Mouse (Mus musculus) lung, postnatal 0 days (tissue): ENCODE measurements around the gene Srcin1. TPM values are rescaled to one million over a fixed set of nuclear protein-coding genes. Genes with fewer than 3 reads are reported as not detected.

Experiments used
- ATAC-seq: fragments of 200-750 bp; cut with Nextera tagmentation; 2 replicates; pipeline ENCODE4 v1.8.0; 2017; ENCODE audit warnings: moderate library complexity
- DNase-seq: peaks from one replicate; pipeline ENCODE4 v3.0.0-alpha.2; 2016; ENCODE audit warnings: low spot score
- H3K27ac ChIP-seq: fragments of 300-500 bp; sonication (generic); 2 replicates; pipeline ENCODE4 v1.5.1; 2014; ENCODE audit warnings: antibody characterized with exemption, mild to moderate bottlenecking, low read length, mixed read lengths
- H3K27me3 ChIP-seq: fragments of 300-500 bp; sonication (generic); replicated peaks from 2 replicates; pipeline ENCODE4 v1.6.1; 2014; ENCODE audit warnings: low read length, mixed read lengths; ENCODE audit not compliant: insufficient read depth
- H3K36me3 ChIP-seq: fragments of 300-500 bp; sonication (generic); 2 replicates; pipeline ENCODE4 v1.6.1; 2014; ENCODE audit warnings: low read length, mixed read lengths; ENCODE audit not compliant: insufficient read depth
- H3K4me1 ChIP-seq: fragments of 300-500 bp; sonication (generic); 2 replicates; pipeline ENCODE4 v1.6.1; 2014; ENCODE audit warnings: antibody characterized with exemption, low read depth, low read length, mixed read lengths; ENCODE audit not compliant: insufficient read depth
- H3K4me2 ChIP-seq: fragments of 300-500 bp; sonication (generic); replicated peaks from 2 replicates; pipeline ENCODE4 v1.6.1; 2014; ENCODE audit warnings: low read depth, mild to moderate bottlenecking, low read length, moderate library complexity, mixed read lengths
- H3K4me3 ChIP-seq: fragments of 300-500 bp; sonication (generic); 2 replicates; pipeline ENCODE4 v1.5.1; 2014; ENCODE audit warnings: low read depth, low read length
- H3K9ac ChIP-seq: fragments of 300-500 bp; sonication (generic); replicated peaks from 2 replicates; pipeline ENCODE4 v1.6.1; 2014; ENCODE audit warnings: low read depth, mild to moderate bottlenecking
- H3K9me3 ChIP-seq: fragments of 300-500 bp; sonication (generic); 2 replicates; pipeline ENCODE4 v1.6.1; 2016; ENCODE audit warnings: low read length, mixed read lengths
- CTCF ChIP-seq: IDR thresholded peaks from 2 replicates; pipeline ENCODE4 v1.5.1; 2016; ENCODE audit warnings: antibody characterized with exemption, mild to moderate bottlenecking
- EP300 ChIP-seq: IDR thresholded peaks from 2 replicates; pipeline ENCODE4 v1.6.1; 2016; ENCODE audit warnings: antibody characterized with exemption, mild to moderate bottlenecking, control low read depth
- WGBS: fragments of 180-500 bp; shearing (Covaris S2); extraction: QIAGEN DNeasy Blood & Tissue Kit; methylation state at CpG from one replicate; pipeline ENCODE4 v1.1.7; 2014; 5-methylcytosine and 5-hydroxymethylcytosine counted together
- polyA plus RNA-seq: library from polyadenylated mRNA; unstranded; fragments of >200 nt; fragmentation: Nextera tagmentation; extraction: Ambion mirVana; gene quantifications from 2 replicates; pipeline ENCODE4 v1.2.1, GENCODE M21; 2015

Srcin1 gene
- polyA plus RNA-seq, 1 experiment from 2014 or later, result 0.36 TPM

DNA sequence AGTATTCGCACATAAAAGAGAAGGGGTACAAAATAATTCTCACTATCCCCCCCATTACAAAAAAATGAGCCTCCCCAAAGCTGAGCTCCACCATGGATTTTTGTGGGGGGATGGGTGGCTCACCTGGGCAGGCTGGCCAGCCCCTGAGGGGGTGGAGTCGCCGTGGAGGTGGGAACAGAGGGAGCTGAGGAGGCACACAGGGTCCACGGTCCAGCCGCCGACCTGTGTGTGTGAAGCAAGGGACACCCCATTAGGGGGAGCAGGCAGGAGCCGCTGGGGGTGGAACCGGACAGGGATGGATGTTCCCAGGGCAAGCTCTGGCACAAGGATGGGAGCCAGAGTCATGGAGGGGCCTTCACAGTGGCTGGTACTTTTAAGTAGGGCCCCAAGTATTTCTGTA, 27.2 kb downstream of the Srcin1 start:
- H3K4me1 ChIP-seq, result no peaks in the 10 kb centered on the region; the same call in 1 of the 2 replicates
- no peaks in the 10 kb centered on the region for H3K36me3 ChIP-seq
- H3K9me3 ChIP-seq, result no peaks in the 10 kb centered on the region
- H3K4me2 ChIP-seq, result no peak overlapping the region
- TF ChIP-seq CTCF (no peak), EP300 (no peak)
- H3K4me3 ChIP-seq, result no peak overlapping the region
- DNase-seq (no peak), ATAC-seq (no peak)
- WGBS, result 60% methylated on average over 8 of the region's 8 CpGs
- H3K9ac ChIP-seq, result no peak overlapping the region
- H3K27me3 ChIP-seq, result peaks cover 61% of the 10 kb centered on the region
- H3K27ac ChIP-seq, result no peak overlapping the region

DNA sequence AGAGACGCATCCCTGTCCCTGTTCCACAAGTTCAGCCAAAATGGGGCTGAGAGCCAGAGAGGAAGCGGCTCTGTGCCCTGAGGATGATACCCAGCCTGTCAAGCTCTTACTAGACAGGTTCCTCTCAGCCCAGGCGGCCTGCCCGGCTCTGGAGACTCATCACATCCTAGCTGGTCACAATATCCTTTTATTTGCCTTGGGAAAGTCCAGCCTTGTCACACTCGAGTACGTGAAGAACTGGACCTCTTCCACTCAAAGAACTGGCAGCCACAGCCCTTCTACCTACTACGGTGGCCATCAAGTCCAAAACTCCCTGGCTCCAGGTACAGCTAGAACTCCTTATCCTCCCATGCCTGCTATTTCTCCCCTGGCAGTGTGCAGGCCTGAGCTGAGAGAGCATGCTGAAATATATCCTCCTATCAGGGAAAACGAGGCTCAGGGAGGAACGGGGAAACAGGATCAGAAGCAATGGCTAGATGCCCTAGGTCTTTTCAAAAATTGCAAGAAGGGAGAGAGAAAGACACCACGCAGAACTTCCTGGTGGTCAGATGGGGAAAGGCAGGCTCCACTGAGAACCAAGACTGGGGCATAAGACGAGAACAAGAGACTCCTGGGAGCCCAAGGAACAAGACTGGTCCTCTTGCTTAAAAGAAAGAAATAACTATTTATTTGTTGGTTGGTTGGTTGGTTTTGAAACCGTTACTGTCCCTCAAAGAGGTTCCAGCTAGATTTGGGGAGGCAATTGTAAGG, 27.9 kb downstream of the Srcin1 start:
- no peaks in the 10 kb centered on the region for H3K36me3 ChIP-seq
- ATAC-seq (no peak), DNase-seq (no peak)
- no peak overlapping the region for H3K4me3 ChIP-seq
- H3K9me3 ChIP-seq, result no peaks in the 10 kb centered on the region
- TF ChIP-seq EP300 (no peak), CTCF (no peak; the same call in 1 of the 2 replicates)
- no peak overlapping the region for H3K4me2 ChIP-seq
- WGBS, result 64% methylated on average over 12 of the region's 12 CpGs
- peaks cover 61% of the 10 kb centered on the region for H3K27me3 ChIP-seq
- H3K9ac ChIP-seq, result no peak overlapping the region
- no peak overlapping the region for H3K27ac ChIP-seq
- H3K4me1 ChIP-seq, result no peaks in the 10 kb centered on the region; the same call in 1 of the 2 replicates

DNA sequence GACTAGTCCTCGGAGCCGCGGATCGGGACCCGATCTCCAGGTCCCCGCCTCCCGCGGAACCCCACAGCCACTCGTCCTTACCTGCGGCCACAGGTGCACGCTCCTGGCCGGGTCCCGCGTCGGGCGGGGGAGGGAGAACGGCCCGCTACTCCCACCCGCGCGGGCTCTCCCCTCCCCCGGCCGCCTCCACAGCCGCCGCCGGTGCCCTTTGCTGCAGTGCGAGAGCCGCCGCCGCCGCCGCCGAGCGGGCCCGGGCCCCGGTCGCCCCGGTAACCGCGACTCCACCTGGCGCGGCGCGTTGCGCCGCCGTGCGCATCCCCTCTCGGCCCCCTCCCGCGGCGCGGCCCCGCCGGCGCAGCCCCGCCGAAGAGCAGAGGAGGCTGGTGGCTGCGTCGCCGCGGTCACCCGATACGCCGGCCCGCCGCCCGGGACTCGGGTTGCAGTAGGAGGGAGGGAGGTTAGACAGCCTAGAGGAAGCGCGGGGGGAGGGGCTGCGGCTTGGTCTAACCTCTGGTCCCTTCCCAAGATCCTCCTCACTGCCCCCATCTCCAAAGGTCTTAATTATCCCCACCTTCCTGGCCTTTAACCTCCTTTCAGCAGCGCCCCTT, 29.1 kb downstream of the Srcin1 start:
- 2% methylated on average over 13 of the region's 73 CpGs for WGBS
- H3K36me3 ChIP-seq, result no peaks in the 10 kb centered on the region
- H3K9me3 ChIP-seq, result no peaks in the 10 kb centered on the region
- H3K27me3 ChIP-seq, result peaks cover 55% of the 10 kb centered on the region
- H3K4me3 ChIP-seq, result peak overlapping the region; percentile 49
- peak overlapping the region; percentile 88 for H3K4me2 ChIP-seq
- no peak overlapping the region for H3K27ac ChIP-seq
- DNase-seq, result peak; percentile 23
- TF ChIP-seq CTCF (no peak), EP300 (no peak)
- peak; percentile 67 for ATAC-seq
- H3K4me1 ChIP-seq, result no peaks in the 10 kb centered on the region; the same call in 1 of the 2 replicates
- no peak overlapping the region for H3K9ac ChIP-seq

DNA sequence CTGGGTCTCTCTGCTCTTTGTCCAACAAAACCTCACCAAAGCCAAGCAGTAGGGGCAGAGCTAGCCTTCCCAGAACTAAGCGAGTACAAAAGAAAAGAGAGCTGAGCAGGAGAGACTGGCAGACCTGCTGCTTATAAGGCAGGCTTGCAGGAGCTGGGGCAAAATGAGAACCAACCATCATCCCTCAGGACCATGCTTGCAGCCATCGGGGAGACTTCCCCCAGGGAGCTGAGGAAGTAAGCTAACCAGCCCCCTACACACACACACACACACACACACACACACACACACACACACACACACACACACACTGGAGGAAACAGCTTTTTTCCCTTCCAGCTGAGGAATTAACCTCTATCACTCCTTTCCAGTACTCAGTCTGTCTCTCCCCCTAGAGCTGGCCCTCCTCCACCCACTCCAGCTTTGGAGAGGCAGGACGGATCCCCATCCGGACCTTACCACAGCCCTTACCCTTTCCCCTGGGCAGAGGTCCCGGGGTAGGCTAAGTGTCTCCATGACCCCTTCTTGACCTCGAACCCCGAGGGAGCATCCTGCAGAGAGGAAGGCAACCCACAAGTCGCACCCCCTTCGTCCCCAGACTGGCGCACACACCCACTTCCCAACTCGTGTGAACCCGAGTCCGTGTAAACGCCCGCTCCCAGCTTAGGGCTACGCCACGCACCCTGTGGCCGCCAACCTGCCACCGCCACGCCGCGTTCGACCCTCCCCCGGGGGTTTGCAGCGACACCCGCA, 30.0 kb downstream of the Srcin1 start:
- peak overlapping the region; percentile 49 for H3K4me3 ChIP-seq
- no peaks in the 10 kb centered on the region; the same call in 1 of the 2 replicates for H3K4me1 ChIP-seq
- H3K9ac ChIP-seq, result no peak overlapping the region
- no peak for ATAC-seq
- no peak overlapping the region for H3K27ac ChIP-seq
- no peaks in the 10 kb centered on the region for H3K36me3 ChIP-seq
- TF ChIP-seq EP300 (no peak), CTCF (no peak)
- H3K9me3 ChIP-seq, result no peaks in the 10 kb centered on the region
- H3K27me3 ChIP-seq, result peaks cover 47% of the 10 kb centered on the region
- 3% methylated on average over 25 of the region's 26 CpGs for WGBS
- peak overlapping the region; percentile 88 for H3K4me2 ChIP-seq
- no peak for DNase-seq

DNA sequence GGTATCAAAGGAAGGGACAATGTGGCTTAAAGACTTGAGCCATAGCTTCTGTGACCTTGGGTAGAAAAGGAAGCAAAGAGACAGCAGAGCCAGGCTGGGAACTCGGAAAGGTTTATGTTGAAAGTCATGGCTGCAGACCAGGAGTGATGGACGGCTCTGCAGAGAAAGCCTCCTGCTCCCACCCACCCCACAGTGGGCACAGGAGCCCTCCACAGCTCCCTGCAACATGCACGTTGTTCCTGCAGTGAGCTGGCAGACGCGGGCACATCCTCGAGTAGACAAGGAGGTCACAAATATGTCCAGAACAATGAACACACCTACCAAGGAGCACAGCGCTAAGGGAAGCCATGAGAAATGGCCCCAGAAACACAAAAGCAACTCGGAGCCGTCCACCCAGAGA, 32.1 kb downstream of the Srcin1 start:
- 82% methylated on average over 9 of the region's 9 CpGs for WGBS
- Histone ChIP-seq H3K36me3 (no peaks in the 10 kb centered on the region), H3K27ac (no peak overlapping the region), H3K9me3 (no peaks in the 10 kb centered on the region), H3K27me3 (peaks cover 43% of the 10 kb centered on the region; the same call in 1 of the 2 replicates), H3K4me1 (peaks cover 4% of the 10 kb centered on the region; the same call in 1 of the 2 replicates), H3K4me2 (no peak overlapping the region), H3K4me3 (no peak overlapping the region), H3K9ac (no peak overlapping the region)
- no peak for ATAC-seq
- no peak for DNase-seq
- TF ChIP-seq EP300 (no peak), CTCF (no peak)

DNA sequence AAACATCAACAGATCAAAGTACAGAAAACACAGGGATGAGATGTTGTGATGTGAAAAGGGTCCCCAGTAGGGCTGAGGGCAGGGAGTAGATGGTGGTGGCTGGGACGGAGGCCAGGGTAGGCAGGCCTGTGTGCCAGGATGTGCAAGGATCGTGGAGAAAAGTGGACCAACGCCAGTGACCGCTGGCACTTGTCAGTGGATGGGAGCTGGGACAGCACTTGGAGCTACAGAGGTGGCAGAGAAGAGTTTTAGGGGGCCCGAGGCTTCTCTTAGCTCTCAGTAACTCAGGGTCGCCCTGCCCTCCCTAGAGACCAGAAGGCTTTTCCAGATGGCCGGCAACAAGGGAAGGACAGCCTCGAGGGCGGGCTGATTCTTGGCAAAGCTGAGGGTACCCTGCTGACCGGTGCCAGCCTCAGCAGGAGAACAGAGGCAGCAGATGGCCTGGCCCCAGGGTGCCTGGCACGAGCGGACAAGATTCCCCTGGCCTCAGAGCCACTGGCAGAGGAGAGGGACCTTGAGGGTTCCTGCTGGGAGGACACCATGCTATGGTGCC, 32.7 kb downstream of the Srcin1 start:
- no peak overlapping the region for H3K4me2 ChIP-seq
- DNase-seq (no peak), ATAC-seq (no peak)
- H3K27me3 ChIP-seq, result peaks cover 38% of the 10 kb centered on the region; the same call in 1 of the 2 replicates
- H3K4me3 ChIP-seq, result no peak overlapping the region
- H3K9ac ChIP-seq, result no peak overlapping the region
- 60% methylated on average over 12 of the region's 12 CpGs for WGBS
- H3K9me3 ChIP-seq, result no peaks in the 10 kb centered on the region
- H3K36me3 ChIP-seq, result no peaks in the 10 kb centered on the region
- TF ChIP-seq CTCF (no peak), EP300 (no peak)
- peaks cover 4% of the 10 kb centered on the region; the same call in 1 of the 2 replicates for H3K4me1 ChIP-seq
- no peak overlapping the region for H3K27ac ChIP-seq
